Mouse (Mus musculus): ENCODE measurements around the gene Nolc1.

The Nolc1 gene

DNA sequence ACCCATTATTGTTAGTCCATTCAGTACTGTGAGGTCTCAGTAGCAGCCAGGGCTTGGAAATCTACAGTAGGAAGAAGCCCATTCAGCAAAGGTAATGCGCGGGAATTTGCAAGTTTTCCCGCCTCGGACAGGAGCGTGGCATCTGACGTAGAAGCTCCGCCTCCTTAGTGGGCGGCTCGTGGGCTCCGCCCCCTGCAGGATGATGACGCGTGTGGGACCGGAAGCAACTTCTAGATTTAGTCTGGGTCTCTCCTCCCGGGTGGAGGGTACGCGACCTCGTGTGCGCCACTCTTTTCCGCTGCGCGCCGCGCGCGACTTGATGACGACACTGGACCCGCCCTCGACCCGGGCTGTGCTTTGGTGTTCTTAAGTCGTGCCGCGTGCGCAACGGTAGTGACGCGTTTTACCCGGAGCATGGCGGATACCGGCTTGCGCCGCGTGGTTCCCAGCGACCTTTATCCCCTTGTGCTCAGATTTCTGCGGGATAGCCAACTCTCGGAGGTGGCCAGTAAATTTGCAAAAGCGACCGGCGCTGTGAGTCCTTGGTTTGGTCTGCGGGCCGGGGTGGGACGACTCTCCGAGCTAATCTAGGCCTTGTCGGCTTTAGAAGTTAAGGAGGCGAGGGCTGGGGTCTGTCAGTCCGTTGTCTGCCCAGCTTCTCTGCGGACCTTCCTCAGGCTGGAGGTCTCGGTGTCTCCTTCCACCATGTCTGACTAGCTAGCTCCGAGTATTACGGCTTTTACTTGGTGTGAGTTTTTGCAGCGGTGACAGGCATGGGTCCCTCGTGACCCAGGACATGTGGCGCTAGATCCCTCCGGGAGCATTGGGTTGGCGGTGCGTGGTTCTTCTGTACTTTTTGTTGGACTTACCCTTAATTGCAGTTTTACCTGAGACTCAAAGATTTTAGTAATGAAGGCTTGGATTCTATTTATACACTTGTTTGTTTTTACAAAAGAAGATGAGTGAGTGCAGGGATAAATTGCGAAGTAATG, at the start of gene Nolc1:
Gene Nolc1 (plus strand): TSS at position 248 of the 992 bp plus-strand sequence.
- DNase-seq (ENCODE audit: low spot score in 2 of 2): peak; percentile 98 to 99

DNA sequence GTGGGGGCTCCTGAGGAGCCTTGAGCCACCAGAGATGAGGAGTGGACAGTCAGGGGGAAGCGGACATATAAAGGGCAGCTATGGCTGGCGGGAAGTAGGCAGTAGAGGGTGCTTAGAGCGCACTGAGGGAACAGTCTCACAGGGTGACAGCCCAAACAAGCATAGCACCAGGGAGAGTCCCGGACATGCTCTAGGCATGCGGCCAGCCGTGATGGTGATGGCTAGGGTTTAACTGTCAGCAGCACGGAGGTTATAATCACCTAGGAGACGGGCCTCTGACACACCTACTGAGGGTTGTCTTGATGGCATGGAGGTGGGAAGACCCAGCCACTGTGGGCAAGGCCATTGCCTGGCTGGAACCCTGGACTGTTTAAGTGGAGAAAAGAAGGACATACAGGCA, 49.1 kb upstream of the Nolc1 start:
- DNase-seq (ENCODE audit: low spot score in 2 of 2): no peak

DNA sequence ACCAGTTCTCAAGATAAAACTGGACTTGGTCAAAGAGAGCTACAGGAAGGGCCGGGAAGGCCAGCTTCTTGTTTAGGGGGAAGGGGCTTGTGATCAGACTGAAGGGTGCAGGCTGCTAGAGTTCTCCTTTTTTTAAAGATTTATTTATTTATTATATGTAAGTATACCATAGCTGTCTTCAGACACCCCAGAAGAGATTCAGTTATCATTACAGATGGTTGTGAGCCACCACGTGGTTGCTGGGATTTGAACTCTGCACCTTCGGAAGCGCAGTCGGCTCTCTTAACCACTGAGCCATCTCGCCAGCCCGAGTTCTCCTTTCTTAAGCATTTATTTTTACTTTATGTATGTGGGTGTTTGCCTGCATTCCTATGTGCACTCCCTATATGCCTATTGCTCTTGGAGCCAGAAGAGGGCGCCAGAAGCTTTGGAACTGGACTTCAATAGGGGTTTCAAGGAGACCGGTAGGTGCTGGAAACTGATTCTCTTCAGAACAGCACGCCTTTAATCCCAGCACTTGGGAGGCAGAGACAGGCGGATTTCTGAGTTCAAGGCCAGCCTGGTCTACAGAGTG, 46.8 kb upstream of the Nolc1 start:
- no peak for DNase-seq (ENCODE audit: low spot score in 2 of 2)

DNA sequence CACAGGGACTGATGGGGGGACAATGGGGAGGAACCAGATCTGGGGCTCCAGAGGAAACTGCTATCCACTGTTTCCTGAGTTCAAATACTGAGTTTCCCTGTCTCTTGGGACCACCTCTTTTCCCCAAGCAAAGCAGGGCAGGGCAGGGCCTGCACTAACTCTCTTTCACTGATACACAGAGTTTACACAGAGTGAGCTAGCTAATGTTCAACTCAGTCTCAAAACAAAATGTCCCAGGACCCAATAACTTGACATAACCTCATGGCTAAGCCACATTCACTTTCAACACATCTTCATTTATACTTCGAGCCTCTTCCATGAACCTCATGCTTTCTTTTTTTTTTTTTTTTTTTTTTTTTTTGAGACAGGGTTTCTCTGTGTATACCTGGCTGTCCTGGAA, 46.0 kb upstream of the Nolc1 start:
- no peak for DNase-seq (ENCODE audit: low spot score in 2 of 2)

DNA sequence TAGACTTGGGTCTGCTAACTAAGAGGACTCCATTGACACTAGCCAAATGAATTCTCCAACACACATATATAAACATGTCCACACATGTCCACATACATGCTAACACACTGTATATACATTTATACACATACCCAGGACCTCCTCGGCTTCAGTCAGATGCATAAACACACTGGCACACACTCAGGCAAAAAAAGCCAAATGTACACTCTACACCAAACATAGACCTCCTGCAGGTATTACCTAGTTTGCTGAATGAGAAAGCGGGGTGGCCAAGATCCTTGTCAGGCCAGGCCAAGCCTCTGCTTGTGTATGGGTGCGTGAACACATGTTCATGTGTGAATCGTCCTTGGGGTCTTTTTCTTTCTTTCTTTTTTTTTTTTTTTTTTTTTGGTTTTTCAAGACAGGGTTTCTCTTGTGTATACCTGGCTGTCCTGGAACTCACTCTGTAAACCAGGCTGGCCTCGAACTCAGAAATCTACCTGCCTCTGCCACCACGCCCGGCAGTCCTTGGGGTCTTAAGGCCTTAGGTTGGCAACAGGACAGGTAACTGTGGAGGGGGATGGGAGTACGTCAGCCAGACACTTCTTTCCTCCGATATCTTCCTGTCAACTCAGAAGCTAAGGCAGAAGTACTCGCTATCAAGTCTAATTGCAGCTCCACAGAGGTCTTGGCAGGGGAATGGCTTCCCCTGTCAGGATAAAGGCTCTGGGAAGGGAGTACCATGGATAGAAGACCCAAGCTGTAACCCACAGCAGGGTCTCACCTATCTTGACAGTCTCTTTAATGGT, 45.3 kb upstream of the Nolc1 start:
- no peak for DNase-seq (ENCODE audit: low spot score in 2 of 2)

DNA sequence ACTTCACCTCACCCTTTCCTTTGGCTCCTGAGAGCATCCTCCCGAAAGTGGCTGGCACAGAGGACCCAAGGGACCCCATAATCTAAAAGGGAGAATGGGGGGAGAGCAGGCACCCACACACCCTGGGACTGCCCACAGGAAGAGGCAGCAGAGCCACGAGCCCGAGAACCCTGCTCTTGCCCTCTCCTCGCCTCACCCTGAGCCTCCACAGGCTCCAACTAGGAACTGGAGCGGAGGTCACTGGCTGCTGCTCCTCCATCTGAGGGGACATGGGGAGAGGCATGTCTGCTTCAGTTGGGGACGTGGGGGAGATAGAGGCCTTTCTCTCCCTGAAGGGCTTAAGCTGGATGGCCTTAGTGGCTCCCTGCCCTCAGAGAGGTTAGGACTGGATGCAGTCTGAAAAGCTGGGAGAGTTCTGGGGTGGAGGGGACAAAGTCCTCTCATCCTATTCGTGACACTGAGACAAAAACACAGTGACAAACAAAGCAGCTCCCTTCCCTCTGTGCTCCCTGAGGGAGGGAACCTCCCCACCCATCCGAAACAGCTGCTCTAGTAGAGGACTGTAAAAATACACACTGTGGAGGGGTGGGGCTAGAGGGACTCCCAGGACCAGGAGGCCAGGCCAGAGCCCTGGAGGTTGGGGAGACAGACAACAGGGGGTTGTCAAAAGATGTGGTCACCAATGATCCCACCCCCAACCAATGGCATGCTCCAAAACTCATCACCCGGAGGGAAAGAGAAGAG, 43.8 kb upstream of the Nolc1 start:
- no peak for DNase-seq (ENCODE audit: low spot score in 2 of 2)

DNA sequence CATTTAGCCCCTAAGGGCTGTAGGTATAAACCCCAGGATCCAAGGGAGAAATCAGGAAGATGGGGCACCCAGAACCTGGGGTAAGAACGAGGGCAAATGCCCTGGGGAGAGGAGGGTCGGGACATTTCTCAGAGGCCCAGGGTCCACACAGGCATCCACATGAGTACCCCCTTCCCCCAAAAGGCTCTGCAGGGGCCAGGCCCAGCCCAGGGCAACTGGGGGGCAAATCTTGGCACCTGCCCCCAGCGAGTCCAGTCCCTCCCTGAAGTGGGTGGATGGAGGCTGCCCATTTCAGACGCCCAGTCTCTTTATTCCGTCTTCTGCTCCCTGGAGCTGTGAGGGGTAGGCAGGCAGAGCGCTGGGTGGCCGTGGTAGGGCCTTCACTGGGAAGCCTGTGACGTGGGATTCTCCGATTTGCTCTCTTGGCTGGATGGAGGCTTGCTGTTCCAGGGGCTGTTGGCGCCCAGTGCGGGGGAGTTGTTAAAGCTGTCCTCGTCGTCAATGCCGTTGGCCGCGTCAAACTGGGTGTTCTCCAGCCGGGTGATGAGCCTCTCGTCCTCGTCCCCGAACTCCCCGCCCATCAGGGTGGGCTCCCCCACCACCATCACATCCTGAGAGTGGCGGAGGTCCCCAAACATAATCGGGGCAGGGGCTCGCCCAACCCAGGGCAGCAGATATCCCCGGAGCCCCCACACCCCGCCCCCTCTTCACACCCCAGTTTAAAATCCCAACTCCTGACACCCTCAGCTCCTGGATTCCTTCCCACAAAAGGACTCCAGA, 42.7 kb upstream of the Nolc1 start:
- DNase-seq (ENCODE audit: low spot score in 2 of 2): no peak

DNA sequence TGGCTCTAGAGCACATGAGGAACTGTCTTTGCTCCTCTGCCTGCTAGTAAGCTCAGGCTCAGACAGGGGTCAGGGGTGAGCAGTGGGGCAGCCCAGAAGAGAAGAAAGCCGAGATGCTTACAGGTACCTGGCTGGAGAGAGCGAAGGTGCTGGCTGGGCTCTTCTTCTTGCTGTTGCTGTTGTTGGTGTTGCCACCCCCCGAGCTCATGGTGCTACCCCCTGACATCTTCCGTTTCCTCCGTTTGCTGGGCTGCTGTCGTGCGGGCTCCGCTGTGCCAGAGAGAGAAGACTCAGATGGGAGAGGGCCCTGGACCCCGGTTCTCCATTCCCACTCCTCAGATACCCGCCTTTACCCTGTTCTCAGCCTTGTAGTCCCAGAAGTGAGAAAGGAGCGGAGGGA, 41.8 kb upstream of the Nolc1 start:
- DNase-seq (ENCODE audit: low spot score in 2 of 2): no peak

DNA sequence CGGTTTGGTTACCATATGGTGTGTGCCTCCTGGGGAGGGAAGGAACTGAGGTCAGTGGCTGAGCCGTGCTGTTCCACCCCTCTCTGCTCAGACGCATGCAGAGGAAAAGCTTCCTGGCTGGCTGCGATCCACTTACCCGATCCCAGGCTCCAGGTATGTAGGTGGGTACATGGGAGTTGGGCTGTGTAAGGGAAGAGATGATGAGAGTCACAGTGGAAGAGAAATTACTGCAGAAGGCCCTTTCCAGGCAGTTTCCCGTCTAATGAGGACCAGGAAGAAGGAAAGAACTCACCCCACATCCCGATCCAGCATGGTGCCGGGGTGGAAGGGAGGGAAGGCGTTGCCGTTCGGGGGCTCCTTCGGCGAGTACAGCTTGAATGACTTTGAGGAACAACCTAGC, 39.7 kb upstream of the Nolc1 start:
- no peak for DNase-seq (ENCODE audit: low spot score in 2 of 2)

DNA sequence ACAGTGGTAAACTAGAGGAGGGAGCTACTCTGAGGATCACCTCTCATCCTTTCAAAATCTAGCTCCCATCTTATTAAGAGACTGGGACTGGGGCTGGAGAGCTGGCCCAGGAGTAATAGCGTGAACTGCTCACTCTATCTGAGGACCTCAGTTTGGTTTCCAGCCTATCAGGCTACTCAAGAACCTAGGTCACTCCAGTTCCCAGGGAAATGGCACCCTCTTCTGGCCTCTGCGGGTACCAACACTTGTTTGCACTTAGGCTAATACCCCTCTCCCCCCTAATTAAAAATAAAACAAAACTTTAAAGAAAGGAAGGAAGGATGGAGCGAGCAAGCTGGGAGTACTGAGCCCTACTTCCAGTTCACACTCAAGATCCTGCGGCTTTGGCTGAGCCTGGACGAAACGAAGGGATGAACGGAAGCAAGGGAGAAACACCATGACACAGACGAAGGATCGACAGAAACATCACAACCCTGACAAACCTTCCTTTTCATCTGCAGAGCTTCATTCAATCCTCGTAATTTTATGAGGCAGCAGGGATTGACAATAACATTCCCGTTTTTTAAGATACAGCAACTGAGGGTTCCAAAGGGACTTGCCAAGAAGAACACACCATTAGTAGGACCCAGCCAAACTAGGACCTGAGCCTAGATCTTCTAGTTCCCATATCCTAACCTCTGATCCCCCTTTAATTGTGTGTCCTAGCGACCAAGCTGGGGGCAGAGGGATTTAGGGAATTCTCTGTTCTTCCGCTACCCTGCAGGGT, 39.0 kb upstream of the Nolc1 start:
- DNase-seq (ENCODE audit: low spot score in 2 of 2): no peak

DNA sequence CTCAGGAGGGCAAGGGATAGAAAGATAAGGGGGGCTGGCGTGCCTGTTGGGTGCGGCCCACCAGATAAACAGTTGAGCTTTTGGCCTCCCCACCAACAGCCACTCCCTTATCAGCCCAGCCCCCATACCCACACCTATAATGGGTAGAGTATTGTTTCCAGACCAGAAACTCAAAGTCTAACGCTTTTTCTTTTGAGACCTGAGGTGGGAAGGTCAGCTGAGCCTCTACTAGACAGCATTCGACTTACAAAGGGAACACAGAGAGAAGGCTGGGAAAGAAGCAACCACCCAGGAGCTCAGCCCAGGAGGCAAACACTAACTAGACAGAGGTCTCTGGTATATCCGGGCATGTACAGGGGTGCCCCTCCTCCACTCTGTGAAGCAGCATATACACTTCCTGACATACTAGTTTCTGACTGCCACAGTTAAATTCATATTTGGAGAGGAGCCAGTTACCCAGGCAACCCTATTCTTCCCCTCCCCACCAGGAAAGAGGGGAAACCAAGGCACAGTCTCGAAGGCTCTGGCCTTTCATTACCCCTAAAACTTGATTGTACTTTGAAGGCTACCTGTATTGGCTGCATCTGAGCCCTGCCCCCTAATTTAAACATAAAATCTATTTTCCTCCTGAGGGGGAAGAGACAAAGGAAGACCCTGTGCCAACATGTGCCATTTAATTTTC, 38.3 kb upstream of the Nolc1 start:
- peak in 1 of 2 experiments; percentile 39 for DNase-seq (ENCODE audit: low spot score in 2 of 2)

DNA sequence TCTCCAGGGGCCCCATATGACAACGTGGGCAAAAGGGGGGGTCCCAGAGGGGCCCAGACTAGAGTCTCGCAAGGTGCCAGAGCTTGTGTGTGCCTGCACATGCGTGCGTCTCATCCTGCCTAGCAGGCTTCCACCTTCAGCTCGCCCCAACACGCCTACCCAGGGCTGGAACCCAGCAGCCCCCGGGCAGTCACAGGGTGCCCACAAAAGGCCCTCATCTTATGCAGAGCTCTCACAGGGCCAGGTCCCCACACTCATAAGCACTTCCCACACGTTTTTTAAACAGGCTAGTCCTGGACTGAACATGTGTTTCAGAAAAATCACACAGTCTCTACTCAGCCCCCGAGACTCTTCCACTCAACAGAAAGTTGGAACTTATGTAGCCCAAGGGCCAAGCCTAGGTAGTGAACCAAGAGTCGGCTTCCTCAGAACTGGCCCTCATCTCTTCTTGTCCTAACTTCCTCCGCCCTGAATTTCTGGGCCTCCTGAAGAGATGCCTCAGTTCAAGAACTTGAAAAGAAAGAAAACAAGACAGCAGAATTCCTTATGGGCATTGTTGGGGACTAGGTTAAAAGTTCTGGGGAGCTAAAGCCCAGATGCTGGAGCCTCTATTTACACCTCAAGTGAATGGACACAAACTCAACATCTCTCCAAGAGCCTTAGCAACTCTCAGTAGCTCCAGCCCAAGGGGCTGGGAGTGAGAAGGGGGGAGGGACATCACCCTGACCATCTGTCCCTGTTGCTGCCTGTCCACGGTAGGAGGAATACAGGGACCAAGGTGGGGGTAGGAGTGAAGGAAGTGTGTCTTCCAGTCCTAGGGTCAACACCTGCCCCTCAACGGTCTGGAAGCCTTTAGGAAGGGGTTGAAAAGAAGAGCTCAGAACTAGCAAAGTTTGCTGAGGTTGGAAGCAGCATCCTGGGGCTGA, 37.5 kb upstream of the Nolc1 start:
- DNase-seq (ENCODE audit: low spot score in 2 of 2): no peak

DNA sequence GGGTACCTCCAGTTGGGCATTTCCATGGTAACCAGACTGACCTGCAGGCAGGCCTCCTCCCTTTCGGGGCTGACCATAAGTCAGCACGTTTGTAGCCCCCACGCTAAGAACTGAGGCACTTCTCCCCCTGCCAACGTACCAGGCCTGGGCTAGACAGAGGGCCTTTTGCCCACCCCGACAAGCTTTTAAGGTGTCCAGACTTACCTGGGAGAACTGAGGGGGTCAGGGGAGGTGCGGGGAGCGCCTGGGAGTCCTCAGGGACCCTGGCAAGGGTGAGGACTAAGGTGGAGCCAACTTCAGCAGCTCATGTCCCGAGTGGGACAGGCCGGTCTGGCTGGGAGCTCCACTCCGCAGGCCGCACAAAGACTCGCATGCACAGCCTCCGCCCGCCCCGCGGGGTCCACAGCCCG, 36.8 kb upstream of the Nolc1 start:
- DNase-seq (ENCODE audit: low spot score in 2 of 2): no peak

DNA sequence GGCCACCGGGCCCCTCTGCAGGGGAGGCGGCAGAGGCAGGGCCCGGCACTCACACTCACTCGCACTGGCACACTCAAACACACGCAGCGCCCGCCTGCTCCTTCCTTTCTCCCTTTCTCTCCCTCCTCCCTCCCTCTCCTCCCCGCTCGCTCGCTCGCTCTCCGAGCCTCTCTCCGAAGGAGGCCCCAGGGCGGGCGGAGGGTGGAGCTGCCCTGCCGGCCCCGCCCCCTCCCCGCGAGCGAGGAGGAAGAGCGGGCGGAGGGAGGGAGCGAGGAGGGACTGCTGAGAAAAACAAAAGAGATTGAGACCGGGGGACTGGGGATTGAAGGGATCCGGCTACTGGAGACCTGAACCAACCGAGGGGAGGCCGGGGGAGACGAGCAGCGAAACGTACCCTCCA, 36.2 kb upstream of the Nolc1 start:
- peak; percentile 62 to 76 for DNase-seq (ENCODE audit: low spot score in 2 of 2)

DNA sequence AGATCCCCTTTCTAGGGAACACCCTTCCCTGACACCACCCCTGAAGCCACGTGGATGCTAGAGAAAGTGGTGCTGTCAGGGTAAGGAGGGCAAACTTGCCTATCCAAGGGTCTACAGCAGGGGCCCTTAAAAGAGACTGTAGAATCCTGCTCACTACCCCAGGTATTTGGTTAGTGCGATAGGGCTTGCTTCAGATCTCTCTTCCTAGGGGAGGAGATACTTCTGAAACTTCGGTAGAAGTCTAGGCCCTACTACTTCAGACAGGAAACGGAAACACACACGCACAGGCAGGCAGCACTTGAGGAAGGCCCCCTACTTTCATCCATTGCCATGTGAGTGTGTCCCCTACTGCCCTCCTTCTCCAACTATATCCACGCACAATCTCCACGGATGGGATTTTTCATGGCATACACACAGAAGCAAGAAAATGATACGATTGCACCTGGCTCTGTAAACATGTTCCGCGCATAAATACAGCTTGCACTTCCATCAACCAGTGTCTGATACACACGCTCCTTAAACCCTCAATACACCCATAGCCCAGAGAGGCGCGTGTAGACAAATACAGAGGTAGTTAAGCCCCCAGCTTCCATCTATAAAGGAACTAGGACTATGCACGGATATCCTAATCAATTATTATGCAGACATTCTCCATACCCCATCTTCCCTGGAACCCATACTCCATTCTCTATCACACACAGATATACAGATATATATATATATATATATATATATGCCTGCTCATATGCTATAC, 35.3 kb upstream of the Nolc1 start:
- DNase-seq (ENCODE audit: low spot score in 2 of 2): peak; percentile 34 to 51

DNA sequence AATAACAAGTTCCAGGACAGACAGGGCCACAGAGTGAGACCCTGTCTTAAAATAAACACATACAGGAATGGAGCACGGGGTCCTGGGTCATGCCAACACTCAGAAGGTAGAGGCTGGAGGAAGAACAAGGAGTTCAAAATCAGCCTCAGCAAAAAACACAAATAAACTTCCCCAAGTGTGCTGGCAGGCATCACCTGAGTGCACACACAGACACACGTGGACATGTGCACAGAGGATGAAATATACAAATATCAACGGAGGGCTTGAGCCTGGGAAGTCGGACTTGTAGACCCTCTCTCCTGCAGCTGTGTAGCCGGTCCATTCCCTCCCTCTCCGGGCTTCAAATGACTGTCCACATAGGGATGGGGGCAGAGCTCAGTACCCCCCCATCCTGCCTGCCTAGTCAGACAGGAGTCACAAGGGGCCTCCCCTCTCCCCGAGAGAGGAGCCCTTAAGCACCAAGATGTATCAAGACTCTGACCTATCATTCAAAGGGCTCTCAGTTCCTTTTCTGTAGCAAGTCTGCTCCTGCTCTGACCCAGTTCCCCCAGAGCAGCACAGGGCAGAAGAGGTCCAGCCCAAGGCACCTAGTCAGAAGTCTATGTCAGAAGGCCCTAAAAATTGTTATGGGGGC, 34.2 kb upstream of the Nolc1 start:
- peak in 1 of 2 experiments; percentile 48 for DNase-seq (ENCODE audit: low spot score in 2 of 2)

DNA sequence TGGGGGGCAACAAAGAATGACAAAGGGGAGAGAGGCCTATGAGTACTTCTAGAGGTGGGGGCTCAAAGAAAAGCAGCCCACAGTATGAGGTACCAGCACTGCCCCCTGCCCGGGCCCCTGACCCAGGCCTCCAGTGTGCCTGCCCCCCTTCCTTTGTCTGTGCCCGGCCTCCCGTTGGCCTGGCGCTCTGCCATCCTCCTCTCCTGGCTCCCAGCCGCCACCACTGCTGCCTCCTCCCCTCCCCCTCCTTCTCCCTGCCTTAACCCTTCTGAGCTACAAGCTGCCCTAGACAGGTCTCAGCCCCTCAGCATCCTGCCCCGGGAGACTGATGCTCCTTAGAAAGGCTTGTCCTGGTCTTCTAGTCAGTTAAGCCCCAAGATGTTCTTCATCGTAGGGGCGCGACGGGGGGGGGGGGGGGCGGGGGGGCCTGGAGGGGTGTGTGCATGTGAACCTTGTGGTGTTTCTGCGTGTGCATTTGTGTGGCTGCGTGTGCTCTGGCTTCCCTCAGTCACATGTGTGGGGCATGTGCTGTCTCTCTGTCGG, 33.7 kb upstream of the Nolc1 start:
- DNase-seq (ENCODE audit: low spot score in 2 of 2): no peak
